Mouse (Mus musculus): ENCODE data around the gene Oxsr1. TPM values are rescaled to one million over a fixed set of nuclear protein-coding genes. Genes with fewer than 3 reads are reported as not detected.

The Oxsr1 gene
- polyA plus RNA-seq, 1 experiment from 2014 or later, result 13.5 TPM

DNA sequence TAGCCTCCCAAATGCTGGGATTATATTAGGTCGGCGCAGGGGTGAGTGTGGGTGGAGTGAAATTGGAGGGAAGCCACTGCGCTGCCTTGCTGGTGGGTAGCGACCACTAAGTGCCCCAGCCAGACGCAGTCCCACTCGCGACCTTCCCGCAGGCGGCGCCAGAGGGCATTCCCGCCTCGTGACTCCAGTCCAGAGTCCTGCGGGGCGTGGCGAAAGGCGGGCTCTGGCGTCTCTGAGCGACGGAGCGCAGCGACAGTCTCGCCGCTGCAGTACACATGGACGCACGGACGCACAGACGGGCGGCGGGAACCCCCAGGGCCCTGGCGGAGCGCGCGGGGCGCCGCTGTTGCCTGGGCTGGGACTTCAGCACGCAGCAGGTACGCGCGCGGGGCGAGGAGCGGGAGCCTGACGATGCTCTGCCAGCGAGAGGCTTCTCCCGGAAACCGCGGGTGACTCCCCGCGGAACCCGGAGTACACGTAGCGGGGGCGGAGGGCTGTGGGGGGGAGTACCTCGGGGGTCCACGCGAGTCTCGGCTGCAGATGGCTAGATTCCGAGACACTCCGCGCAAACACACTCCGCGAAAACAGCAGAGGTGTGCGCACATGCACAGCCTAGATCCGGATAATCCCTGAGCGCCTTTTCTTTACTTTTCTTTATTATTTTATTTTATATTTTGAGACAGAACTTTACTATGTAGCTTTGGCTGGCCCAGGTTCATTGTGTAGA lies 35.3 kb upstream of the Oxsr1 start, which contains the start of gene Xylb:
TSS of gene Xylb (plus strand) at position 51 of the 727 bp plus-strand sequence.
- Histone ChIP-seq H3K9me3 (replicated peaks; ENCODE audit: control insufficient read depth, low read length) (no peaks in the 10 kb centered on the region), H3K27ac (ENCODE audit: low read depth, low read length) (no peak within 1 kb of the TSS), H3K4me1 (ENCODE audit: control insufficient read depth, insufficient read depth, low read length) (peaks cover 2% of the 10 kb centered on the region; the same call in 1 of the 2 replicates), H3K36me3 (ENCODE audit: control insufficient read depth, insufficient read depth, low read length) (no peaks in the 10 kb centered on the region), H3K27me3 (replicated peaks; ENCODE audit: control insufficient read depth, insufficient read depth, low read length) (no peaks in the 10 kb centered on the region), H3K9ac (ENCODE audit: low read length) (peak within 1 kb of the TSS; percentile 77), H3K4me3 (ENCODE audit: low read depth, low read length) (peak within 1 kb of the TSS; percentile 57), H3K4me2 (ENCODE audit: low read length) (peak within 1 kb of the TSS; percentile 76)
- 3% methylated on average over 65 of the region's 65 CpGs for WGBS
- DNase-seq (ENCODE audit: low spot score) (peak; percentile 90), ATAC-seq (peak; percentile 91)

DNA sequence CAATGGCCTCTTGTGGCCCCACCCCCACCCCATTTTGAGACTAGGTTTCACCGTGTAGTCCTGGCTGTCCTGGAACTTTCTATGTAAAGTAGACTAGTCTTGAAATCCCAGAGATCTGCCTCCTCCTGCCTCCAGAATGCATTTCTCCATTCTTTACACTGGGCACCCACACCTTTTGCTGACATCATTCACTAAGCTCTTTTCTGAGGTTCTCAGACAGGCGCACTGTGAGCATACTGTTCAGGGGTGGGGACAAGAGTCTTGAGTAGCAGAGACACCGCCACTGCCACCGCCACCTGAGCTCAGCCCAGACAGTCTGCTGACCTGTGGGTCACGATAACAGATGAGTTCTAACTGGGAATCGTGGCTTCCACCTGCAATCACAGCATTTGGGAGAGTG lies 33.7 kb upstream of the Oxsr1 start:
- H3K4me2 ChIP-seq (ENCODE audit: low read length), result no peak overlapping the region
- H3K9ac ChIP-seq (ENCODE audit: low read length), result no peak overlapping the region
- H3K27ac ChIP-seq (ENCODE audit: low read depth, low read length), result no peak overlapping the region
- H3K9me3 ChIP-seq (replicated peaks; ENCODE audit: control insufficient read depth, low read length), result no peaks in the 10 kb centered on the region
- 85% methylated on average over 6 of the region's 6 CpGs for WGBS
- ATAC-seq (no peak), DNase-seq (ENCODE audit: low spot score) (no peak)
- H3K4me3 ChIP-seq (ENCODE audit: low read depth, low read length), result no peak overlapping the region
- no peaks in the 10 kb centered on the region for H3K27me3 ChIP-seq (replicated peaks; ENCODE audit: control insufficient read depth, insufficient read depth, low read length)
- H3K4me1 ChIP-seq (ENCODE audit: control insufficient read depth, insufficient read depth, low read length), result peaks cover 2% of the 10 kb centered on the region; the same call in 1 of the 2 replicates
- H3K36me3 ChIP-seq (ENCODE audit: control insufficient read depth, insufficient read depth, low read length), result peaks cover 8% of the 10 kb centered on the region

DNA sequence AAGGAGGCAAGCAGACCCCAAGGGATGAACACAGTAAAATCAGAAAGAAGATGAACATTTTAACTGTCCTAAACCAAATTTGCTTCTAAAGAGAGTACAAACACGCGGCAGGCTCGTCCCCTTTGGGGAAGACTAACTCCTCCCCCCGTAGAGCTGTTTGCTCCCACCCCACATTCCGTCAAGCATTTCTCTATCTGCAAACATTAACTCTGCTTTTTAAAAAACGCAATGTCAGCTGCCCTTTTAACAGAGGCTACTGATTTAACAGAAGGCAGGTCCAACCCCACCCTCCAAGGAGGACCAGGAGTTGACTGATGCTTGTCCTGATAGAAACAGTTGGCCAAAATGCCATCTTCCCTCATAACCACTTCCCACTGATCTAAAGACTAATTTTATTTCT lies 31.7 kb upstream of the Oxsr1 start:
- DNase-seq (ENCODE audit: low spot score) (no peak), ATAC-seq (no peak)
- Histone ChIP-seq H3K27me3 (replicated peaks; ENCODE audit: control insufficient read depth, insufficient read depth, low read length) (no peaks in the 10 kb centered on the region), H3K36me3 (ENCODE audit: control insufficient read depth, insufficient read depth, low read length) (peaks cover 19% of the 10 kb centered on the region), H3K27ac (ENCODE audit: low read depth, low read length) (no peak overlapping the region), H3K4me1 (ENCODE audit: control insufficient read depth, insufficient read depth, low read length) (peaks cover 2% of the 10 kb centered on the region; the same call in 1 of the 2 replicates), H3K4me2 (ENCODE audit: low read length) (no peak overlapping the region), H3K9ac (ENCODE audit: low read length) (no peak overlapping the region), H3K9me3 (replicated peaks; ENCODE audit: control insufficient read depth, low read length) (no peaks in the 10 kb centered on the region), H3K4me3 (ENCODE audit: low read depth, low read length) (no peak overlapping the region)
- 80% methylated on average over 6 of the region's 6 CpGs for WGBS

DNA sequence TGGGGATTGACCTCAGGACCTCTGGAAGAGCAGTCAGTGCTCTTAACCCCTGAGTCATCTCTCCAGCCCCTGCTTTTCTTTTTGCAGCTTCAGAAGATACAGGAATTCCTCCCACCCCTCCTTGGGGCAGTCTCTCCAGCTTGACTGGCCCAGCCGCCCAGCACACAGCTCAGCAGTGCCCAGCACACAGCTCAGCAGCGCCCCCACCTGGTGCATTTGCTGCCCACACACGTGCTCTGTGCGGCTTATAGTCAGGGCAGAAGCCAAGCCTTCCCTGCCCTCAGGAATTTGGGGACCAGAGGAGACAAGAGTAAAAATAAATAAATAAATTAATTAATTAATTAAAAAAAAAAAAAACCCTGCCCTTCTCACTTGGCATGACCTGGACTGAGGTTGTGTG lies 29.8 kb upstream of the Oxsr1 start:
- H3K27ac ChIP-seq (ENCODE audit: low read depth, low read length), result no peak overlapping the region
- no peaks in the 10 kb centered on the region for H3K9me3 ChIP-seq (replicated peaks; ENCODE audit: control insufficient read depth, low read length)
- H3K4me3 ChIP-seq (ENCODE audit: low read depth, low read length), result no peak overlapping the region
- H3K9ac ChIP-seq (ENCODE audit: low read length), result no peak overlapping the region
- DNase-seq (ENCODE audit: low spot score) (peak; percentile 59), ATAC-seq (peak; percentile 78)
- no peaks in the 10 kb centered on the region for H3K4me1 ChIP-seq (ENCODE audit: control insufficient read depth, insufficient read depth, low read length)
- no peaks in the 10 kb centered on the region for H3K27me3 ChIP-seq (replicated peaks; ENCODE audit: control insufficient read depth, insufficient read depth, low read length)
- peaks cover 35% of the 10 kb centered on the region for H3K36me3 ChIP-seq (ENCODE audit: control insufficient read depth, insufficient read depth, low read length)
- H3K4me2 ChIP-seq (ENCODE audit: low read length), result no peak overlapping the region
- 13% methylated on average over 4 of the region's 4 CpGs for WGBS

DNA sequence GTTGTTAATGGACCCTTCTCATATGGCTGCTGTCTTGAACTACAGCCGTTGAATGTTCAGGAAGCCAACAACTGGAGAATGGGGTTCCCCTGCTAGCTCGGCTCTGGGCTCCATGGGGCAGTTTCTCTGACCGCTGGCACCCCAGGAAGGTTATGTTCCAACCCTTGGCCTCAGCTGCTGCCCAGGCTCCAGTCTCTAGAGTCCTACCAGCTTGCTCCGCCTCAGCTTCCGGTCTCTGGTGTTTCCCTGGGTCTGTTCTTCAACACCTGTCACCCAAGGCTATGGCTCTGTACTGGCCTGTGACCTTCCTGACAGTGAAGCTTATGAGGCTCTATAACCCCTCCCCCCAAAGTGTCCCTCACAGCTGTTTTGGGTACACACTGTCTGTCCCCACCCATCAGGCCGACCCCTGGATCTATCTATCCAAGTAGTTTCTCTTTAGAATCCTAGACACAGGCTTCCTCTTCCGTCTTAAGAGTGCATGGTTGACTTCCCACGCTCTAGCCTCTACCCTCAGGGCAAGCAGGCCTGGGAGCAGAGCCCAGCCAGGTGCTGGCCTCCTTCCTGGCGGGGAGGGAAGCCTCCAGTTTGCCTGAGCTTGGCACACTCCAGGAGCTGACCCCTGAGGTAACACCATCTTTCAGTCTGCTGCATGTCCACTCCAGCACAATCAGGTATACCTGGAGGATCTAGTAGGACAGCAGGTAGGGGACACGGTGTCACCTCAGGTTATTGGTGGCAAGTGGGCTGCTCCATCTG lies 28.9 kb upstream of the Oxsr1 start:
- 94% methylated on average over 10 of the region's 10 CpGs for WGBS
- ATAC-seq, result no peak
- DNase-seq (ENCODE audit: low spot score), result no peak

DNA sequence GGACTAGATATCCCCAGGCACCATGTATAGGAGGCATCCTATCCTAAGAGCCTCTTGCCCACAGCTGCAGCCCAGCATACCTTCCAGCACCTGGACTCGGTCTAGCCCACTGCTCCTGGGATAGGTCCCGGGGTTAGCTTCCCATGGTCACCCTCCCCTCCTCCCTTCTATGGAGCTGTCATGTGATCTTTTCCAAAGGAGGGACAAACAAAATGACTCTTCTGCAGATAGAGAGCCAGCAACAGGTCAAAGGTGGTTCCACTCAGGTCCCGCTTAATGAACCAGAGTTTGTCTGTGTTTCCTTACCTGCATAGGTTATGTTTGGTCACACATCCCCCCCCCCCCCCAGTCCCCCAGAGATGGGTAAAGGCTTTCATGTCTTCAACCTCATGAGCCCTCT lies 28.3 kb upstream of the Oxsr1 start:
- DNase-seq (ENCODE audit: low spot score) (no peak), ATAC-seq (no peak)
- Histone ChIP-seq H3K36me3 (ENCODE audit: control insufficient read depth, insufficient read depth, low read length) (peaks cover 48% of the 10 kb centered on the region), H3K4me2 (ENCODE audit: low read length) (no peak overlapping the region), H3K4me1 (ENCODE audit: control insufficient read depth, insufficient read depth, low read length) (no peaks in the 10 kb centered on the region), H3K27ac (ENCODE audit: low read depth, low read length) (no peak overlapping the region), H3K4me3 (ENCODE audit: low read depth, low read length) (no peak overlapping the region), H3K9ac (ENCODE audit: low read length) (no peak overlapping the region), H3K9me3 (replicated peaks; ENCODE audit: control insufficient read depth, low read length) (no peaks in the 10 kb centered on the region), H3K27me3 (replicated peaks; ENCODE audit: control insufficient read depth, insufficient read depth, low read length) (no peaks in the 10 kb centered on the region)
- WGBS, result 92% methylated on average over 3 of the region's 3 CpGs

More for the DNA sequence above, 28.9 kb upstream of the Oxsr1 start:
- H3K4me2 ChIP-seq (ENCODE audit: low read length), result no peak overlapping the region
- no peaks in the 10 kb centered on the region for H3K4me1 ChIP-seq (ENCODE audit: control insufficient read depth, insufficient read depth, low read length)
- H3K27ac ChIP-seq (ENCODE audit: low read depth, low read length), result no peak overlapping the region
- H3K27me3 ChIP-seq (replicated peaks; ENCODE audit: control insufficient read depth, insufficient read depth, low read length), result no peaks in the 10 kb centered on the region
- no peak overlapping the region for H3K9ac ChIP-seq (ENCODE audit: low read length)
- no peak overlapping the region for H3K4me3 ChIP-seq (ENCODE audit: low read depth, low read length)
- H3K36me3 ChIP-seq (ENCODE audit: control insufficient read depth, insufficient read depth, low read length), result peaks cover 42% of the 10 kb centered on the region
- H3K9me3 ChIP-seq (replicated peaks; ENCODE audit: control insufficient read depth, low read length), result no peaks in the 10 kb centered on the region

DNA sequence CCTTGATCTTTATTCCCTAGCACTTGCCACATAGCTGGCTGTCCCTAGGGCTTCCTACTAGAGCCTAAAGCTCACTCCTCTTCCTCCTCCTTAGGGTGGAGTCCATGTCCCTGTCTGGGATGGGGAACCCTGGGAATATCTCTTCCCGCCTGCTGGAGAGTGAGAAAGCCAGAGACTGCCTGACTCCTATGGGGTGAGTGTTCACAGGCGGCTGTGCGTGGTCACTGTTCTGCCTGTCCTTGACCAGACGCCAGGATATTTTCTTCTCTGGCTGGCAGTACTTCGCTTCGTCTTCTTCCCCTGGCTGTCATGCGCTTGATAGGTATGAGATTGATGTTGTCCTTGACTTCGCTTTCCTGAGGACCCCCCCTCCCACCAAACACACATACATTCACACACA lies 24.1 kb upstream of the Oxsr1 start:
- Histone ChIP-seq H3K36me3 (ENCODE audit: control insufficient read depth, insufficient read depth, low read length) (peaks cover 70% of the 10 kb centered on the region), H3K27ac (ENCODE audit: low read depth, low read length) (no peak overlapping the region), H3K4me2 (ENCODE audit: low read length) (no peak overlapping the region), H3K27me3 (replicated peaks; ENCODE audit: control insufficient read depth, insufficient read depth, low read length) (no peaks in the 10 kb centered on the region), H3K4me1 (ENCODE audit: control insufficient read depth, insufficient read depth, low read length) (peaks cover 11% of the 10 kb centered on the region; the same call in 1 of the 2 replicates), H3K4me3 (ENCODE audit: low read depth, low read length) (no peak overlapping the region), H3K9ac (ENCODE audit: low read length) (no peak overlapping the region), H3K9me3 (replicated peaks; ENCODE audit: control insufficient read depth, low read length) (no peaks in the 10 kb centered on the region)
- DNase-seq (ENCODE audit: low spot score), result no peak
- ATAC-seq, result no peak
- WGBS, result 97% methylated on average over 8 of the region's 8 CpGs

DNA sequence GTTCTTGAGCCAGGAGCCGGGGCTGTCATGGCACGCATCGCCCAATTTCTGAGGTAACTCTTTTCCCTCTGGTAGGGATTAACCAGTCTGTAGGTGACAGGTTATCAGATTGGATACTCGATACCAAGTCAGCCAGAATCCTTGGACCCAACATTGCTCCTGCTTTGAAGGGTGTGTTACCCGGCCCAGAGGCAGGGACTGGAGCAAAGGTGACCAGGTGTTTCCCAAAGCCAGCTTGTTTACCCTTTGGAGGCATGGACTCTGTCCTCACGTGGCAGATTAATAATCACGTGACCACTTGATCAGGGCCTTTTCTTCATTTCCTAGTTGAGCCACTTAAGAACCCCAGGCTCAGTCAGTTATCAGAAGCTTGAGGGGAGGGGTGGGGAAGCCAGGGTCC lies 20.5 kb upstream of the Oxsr1 start:
- DNase-seq (ENCODE audit: low spot score), result no peak

More for the DNA sequence above, 20.5 kb upstream of the Oxsr1 start:
- Histone ChIP-seq H3K4me2 (ENCODE audit: low read length) (no peak overlapping the region), H3K4me3 (ENCODE audit: low read depth, low read length) (no peak overlapping the region), H3K9ac (ENCODE audit: low read length) (no peak overlapping the region), H3K27ac (ENCODE audit: low read depth, low read length) (no peak overlapping the region), H3K36me3 (ENCODE audit: control insufficient read depth, insufficient read depth, low read length) (peaks cover 46% of the 10 kb centered on the region), H3K27me3 (replicated peaks; ENCODE audit: control insufficient read depth, insufficient read depth, low read length) (no peaks in the 10 kb centered on the region), H3K4me1 (ENCODE audit: control insufficient read depth, insufficient read depth, low read length) (peaks cover 20% of the 10 kb centered on the region), H3K9me3 (replicated peaks; ENCODE audit: control insufficient read depth, low read length) (no peaks in the 10 kb centered on the region)
- WGBS, result 89% methylated on average over 7 of the region's 7 CpGs
- ATAC-seq, result no peak

Data from forebrain, embryonic 14.5 days (tissue).